Mouse (Mus musculus): Measurements from ENCODE around the gene Hectd4. TPM values are rescaled to one million over a fixed set of nuclear protein-coding genes. Genes with fewer than 3 reads are reported as not detected.

The Hectd4 gene
- polyA plus RNA-seq, 1 experiment from 2014 or later: 3.1 TPM

DNA sequence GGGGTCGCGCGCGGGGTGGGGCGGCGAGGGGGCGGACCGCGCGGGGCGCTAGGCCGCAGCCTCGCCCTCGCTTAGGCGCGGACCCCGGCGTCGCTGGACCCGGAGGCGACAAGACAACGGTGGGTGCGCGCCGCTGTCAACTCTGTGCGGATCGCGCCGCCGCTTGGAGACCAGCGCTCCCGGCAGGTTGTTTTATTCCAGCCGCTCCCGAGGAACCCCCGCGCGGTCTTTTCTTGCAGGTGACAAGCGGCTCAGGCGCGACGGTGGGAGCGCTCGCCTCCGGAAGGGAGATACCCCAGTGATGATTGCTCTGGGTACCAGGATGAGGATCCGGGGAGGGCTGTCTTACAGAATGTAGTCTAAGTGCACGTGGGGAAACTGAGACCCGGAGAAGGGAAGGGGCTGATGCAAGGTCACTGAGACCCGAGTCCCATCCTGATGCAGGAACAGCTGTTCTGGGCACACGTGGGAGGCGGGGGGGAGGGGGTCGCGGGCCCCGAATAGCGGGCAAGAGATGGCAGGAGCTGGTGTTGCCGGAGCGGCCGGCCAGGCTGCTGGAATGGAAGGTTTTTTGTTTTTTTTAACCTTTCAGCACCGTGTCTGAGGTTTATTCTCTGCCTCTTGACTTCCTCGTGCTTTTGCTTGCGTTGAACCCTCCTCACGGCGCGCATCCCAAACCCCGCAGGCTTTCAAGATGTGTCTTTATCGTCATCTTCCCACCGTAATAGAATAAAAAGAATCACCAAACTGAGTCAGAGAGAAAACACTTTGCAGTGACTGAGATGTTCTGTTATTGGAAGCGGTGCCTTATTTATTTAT lies 178.3 kb downstream of the Hectd4 start:
- under 1% methylated on average over 67 of the region's 67 CpGs for WGBS
- Histone ChIP-seq H3K27ac (ENCODE audit: low read length) (peak overlapping the region; percentile 68), H3K36me3 (ENCODE audit: control insufficient read depth, insufficient read depth, low read length) (no peaks in the 10 kb centered on the region), H3K9ac (ENCODE audit: low read depth, low read length) (peak overlapping the region; percentile 90), H3K4me2 (ENCODE audit: low read depth, low read length) (peak overlapping the region; percentile 85), H3K27me3 (replicated peaks; ENCODE audit: control insufficient read depth, insufficient read depth, low read length) (no peaks in the 10 kb centered on the region), H3K4me1 (ENCODE audit: control insufficient read depth, insufficient read depth, low read length) (peaks cover 20% of the 10 kb centered on the region), H3K9me3 (ENCODE audit: control insufficient read depth, low read length) (no peaks in the 10 kb centered on the region), H3K4me3 (ENCODE audit: low read length) (peak overlapping the region; percentile 92)
- peak; percentile 73 for ATAC-seq

DNA sequence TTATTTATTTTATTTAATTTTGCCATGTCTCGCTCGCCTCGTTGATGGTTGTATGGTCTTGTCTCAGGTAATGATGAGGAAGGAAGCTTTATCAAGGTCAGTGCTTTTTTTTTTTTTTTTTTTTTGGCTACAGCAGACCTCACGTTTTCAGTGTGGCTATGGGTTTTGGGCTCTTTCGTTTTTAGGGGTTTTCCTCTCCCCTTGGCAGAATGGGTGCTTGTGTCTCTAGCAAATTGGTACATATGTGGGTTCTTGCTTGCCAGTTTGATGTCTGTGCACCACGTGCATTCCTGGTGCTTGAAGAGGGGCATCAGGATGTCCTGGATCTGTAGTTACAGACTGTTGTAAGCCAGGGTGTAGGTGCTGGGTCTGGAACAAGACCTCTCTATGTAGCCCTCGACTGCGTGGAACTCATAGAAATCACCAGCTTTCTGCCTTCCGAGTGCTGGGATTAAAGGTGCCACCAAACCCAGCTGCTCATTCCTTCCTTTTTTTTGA lies 179.0 kb downstream of the Hectd4 start:
- no peaks in the 10 kb centered on the region for H3K36me3 ChIP-seq (ENCODE audit: control insufficient read depth, insufficient read depth, low read length)
- H3K9me3 ChIP-seq (ENCODE audit: control insufficient read depth, low read length): no peaks in the 10 kb centered on the region
- H3K27me3 ChIP-seq (replicated peaks; ENCODE audit: control insufficient read depth, insufficient read depth, low read length): no peaks in the 10 kb centered on the region
- peak overlapping the region; percentile 90 for H3K9ac ChIP-seq (ENCODE audit: low read depth, low read length)
- peaks cover 20% of the 10 kb centered on the region for H3K4me1 ChIP-seq (ENCODE audit: control insufficient read depth, insufficient read depth, low read length)
- H3K27ac ChIP-seq (ENCODE audit: low read length): no peak overlapping the region
- peak overlapping the region; percentile 85 for H3K4me2 ChIP-seq (ENCODE audit: low read depth, low read length)
- no peak for ATAC-seq
- 43% methylated on average over 9 of the region's 9 CpGs for WGBS
- H3K4me3 ChIP-seq (ENCODE audit: low read length): peak overlapping the region; percentile 92

DNA sequence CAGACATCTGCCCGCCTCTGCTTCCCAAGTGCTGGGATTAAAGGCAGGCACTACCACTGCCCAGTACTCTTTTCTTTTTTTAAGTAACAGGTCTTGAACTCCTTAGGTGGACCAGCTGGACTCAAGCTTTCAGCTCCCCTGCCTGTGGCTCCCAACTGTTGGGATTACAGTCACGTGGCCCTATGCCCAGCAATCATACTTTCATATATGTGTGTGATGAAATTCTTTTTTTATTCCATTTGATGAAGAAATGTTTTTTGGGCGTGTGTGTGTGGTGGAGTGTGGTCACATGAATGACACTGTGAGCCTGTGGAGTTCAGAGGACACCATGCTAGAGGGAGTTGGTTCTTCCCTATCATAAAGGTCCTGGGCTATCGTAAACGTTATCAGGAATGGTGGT lies 179.5 kb downstream of the Hectd4 start:
- peaks cover 20% of the 10 kb centered on the region for H3K4me1 ChIP-seq (ENCODE audit: control insufficient read depth, insufficient read depth, low read length)
- peak overlapping the region; percentile 45 for H3K27ac ChIP-seq (ENCODE audit: low read length)
- H3K27me3 ChIP-seq (replicated peaks; ENCODE audit: control insufficient read depth, insufficient read depth, low read length): no peaks in the 10 kb centered on the region
- no peaks in the 10 kb centered on the region for H3K36me3 ChIP-seq (ENCODE audit: control insufficient read depth, insufficient read depth, low read length)
- WGBS: 69% methylated on average over 5 of the region's 5 CpGs
- peak overlapping the region; percentile 90 for H3K9ac ChIP-seq (ENCODE audit: low read depth, low read length)
- H3K4me3 ChIP-seq (ENCODE audit: low read length): peak overlapping the region; percentile 92
- peak; percentile 34; the same call in 1 of the 2 replicates for ATAC-seq
- peak overlapping the region; percentile 85 for H3K4me2 ChIP-seq (ENCODE audit: low read depth, low read length)
- H3K9me3 ChIP-seq (ENCODE audit: control insufficient read depth, low read length): no peaks in the 10 kb centered on the region

DNA sequence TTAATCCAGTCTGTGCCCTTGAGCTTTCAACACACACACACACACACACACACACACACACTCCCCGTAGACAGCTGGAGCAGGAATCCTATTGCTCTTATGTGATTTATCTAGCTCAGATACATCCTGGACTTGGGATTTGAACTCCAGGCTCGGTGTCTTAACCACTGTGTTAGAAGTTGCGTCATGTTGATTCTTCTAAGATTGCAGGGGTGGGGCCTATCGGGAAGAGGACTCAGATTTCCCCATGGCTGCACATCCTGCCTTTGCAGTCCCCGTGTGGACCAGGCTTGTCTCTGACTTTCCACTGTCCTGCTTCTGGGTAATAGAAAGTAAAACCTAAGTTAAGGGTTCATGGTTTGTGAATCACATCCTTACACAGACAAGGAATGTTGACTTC lies 180.0 kb downstream of the Hectd4 start:
- no peak for ATAC-seq
- Histone ChIP-seq H3K9me3 (ENCODE audit: control insufficient read depth, low read length) (no peaks in the 10 kb centered on the region), H3K27me3 (replicated peaks; ENCODE audit: control insufficient read depth, insufficient read depth, low read length) (no peaks in the 10 kb centered on the region), H3K4me1 (ENCODE audit: control insufficient read depth, insufficient read depth, low read length) (peaks cover 20% of the 10 kb centered on the region), H3K27ac (ENCODE audit: low read length) (peak overlapping the region; percentile 23), H3K9ac (ENCODE audit: low read depth, low read length) (no peak overlapping the region), H3K36me3 (ENCODE audit: control insufficient read depth, insufficient read depth, low read length) (no peaks in the 10 kb centered on the region), H3K4me3 (ENCODE audit: low read length) (no peak overlapping the region), H3K4me2 (ENCODE audit: low read depth, low read length) (no peak overlapping the region)
- WGBS: 46% methylated on average over 5 of the region's 5 CpGs

DNA sequence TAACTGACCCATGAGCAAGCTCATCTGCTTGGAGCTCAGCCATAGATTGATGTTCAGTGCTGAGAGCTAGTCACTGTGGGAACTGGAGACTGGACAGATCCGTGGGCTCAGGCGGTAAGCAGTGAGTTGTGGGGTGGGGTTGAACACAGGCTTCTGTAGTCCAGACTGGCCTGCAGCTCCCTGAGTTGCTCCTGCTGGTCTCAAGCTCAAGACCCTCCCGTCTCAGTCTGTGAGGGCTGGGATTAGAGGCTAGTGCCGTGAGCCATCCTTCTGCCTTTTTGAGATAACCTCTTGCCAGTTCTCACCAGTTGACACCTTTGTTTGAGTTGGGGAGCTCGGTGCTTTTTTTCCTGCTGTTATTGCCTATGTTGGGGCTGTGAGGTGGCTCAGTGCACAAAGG lies 180.8 kb downstream of the Hectd4 start:
- no peak overlapping the region for H3K4me2 ChIP-seq (ENCODE audit: low read depth, low read length)
- WGBS: 74% methylated on average over 5 of the region's 5 CpGs
- no peak overlapping the region for H3K4me3 ChIP-seq (ENCODE audit: low read length)

DNA sequence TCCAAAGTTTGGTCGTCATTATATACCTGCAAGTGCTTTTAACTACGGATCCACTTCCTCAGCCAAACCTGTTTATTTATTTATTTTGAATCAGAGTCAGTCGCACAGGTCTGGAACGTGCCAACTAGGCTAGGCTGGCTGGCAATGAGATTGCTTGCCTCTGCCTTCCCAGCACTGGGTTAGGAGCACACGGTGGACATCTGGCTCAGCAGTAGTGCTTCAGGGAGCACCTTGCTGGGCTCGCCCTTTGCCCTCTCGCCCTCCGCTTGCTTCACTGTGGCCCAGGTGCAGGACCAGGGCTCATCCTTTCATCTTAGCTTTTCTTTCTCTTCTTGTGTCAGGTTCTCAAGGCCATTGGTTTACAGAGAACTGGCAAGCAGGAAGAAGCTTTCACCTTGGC lies 187.8 kb downstream of the Hectd4 start:
- H3K27ac ChIP-seq (ENCODE audit: low read length): no peak overlapping the region
- no peaks in the 10 kb centered on the region for H3K9me3 ChIP-seq (ENCODE audit: control insufficient read depth, low read length)
- H3K4me1 ChIP-seq (ENCODE audit: control insufficient read depth, insufficient read depth, low read length): peaks cover 3% of the 10 kb centered on the region; the same call in 1 of the 2 replicates
- no peak overlapping the region for H3K9ac ChIP-seq (ENCODE audit: low read depth, low read length)
- ATAC-seq: no peak
- WGBS: 84% methylated on average over 8 of the region's 8 CpGs
- peaks cover 2% of the 10 kb centered on the region; the same call in 1 of the 2 replicates for H3K36me3 ChIP-seq (ENCODE audit: control insufficient read depth, insufficient read depth, low read length)
- H3K4me3 ChIP-seq (ENCODE audit: low read length): no peak overlapping the region
- no peak overlapping the region for H3K4me2 ChIP-seq (ENCODE audit: low read depth, low read length)
- H3K27me3 ChIP-seq (replicated peaks; ENCODE audit: control insufficient read depth, insufficient read depth, low read length): no peaks in the 10 kb centered on the region

More for the DNA sequence above, 180.8 kb downstream of the Hectd4 start:
- no peak overlapping the region for H3K27ac ChIP-seq (ENCODE audit: low read length)
- no peaks in the 10 kb centered on the region for H3K9me3 ChIP-seq (ENCODE audit: control insufficient read depth, low read length)
- peaks cover 20% of the 10 kb centered on the region for H3K4me1 ChIP-seq (ENCODE audit: control insufficient read depth, insufficient read depth, low read length)
- no peaks in the 10 kb centered on the region for H3K27me3 ChIP-seq (replicated peaks; ENCODE audit: control insufficient read depth, insufficient read depth, low read length)
- peak overlapping the region; percentile 14; the same call in 1 of the 2 replicates for H3K9ac ChIP-seq (ENCODE audit: low read depth, low read length)
- no peaks in the 10 kb centered on the region for H3K36me3 ChIP-seq (ENCODE audit: control insufficient read depth, insufficient read depth, low read length)
- ATAC-seq: no peak

DNA sequence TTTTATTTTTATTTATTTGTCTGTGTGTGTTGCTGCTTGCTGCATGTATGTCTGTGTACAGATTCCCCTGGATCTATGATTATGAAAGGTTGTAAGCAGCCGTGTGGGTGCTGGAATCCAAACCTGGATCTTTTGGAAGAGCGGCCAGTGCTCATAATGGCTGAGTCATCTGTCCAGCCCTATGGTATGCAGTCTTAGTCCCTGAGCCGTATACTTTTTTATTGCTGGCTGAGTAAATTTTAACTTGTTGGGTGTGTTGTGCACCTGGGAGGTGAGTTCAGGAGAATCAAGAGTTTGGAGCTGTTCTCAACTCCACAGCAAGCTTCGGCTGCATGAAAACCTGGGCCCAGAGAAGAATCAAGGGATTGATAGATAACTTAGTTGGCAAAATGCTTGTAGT lies 191.0 kb downstream of the Hectd4 start:
- no peak overlapping the region for H3K4me3 ChIP-seq (ENCODE audit: low read length)
- no peak overlapping the region for H3K27ac ChIP-seq (ENCODE audit: low read length)
- peak; percentile 74; the same call in 1 of the 2 replicates for ATAC-seq

More for the DNA sequence above, 191.0 kb downstream of the Hectd4 start:
- WGBS: 64% methylated on average over 4 of the region's 4 CpGs
- Histone ChIP-seq H3K4me1 (ENCODE audit: control insufficient read depth, insufficient read depth, low read length) (peaks cover 3% of the 10 kb centered on the region; the same call in 1 of the 2 replicates), H3K27me3 (replicated peaks; ENCODE audit: control insufficient read depth, insufficient read depth, low read length) (no peaks in the 10 kb centered on the region), H3K9ac (ENCODE audit: low read depth, low read length) (no peak overlapping the region), H3K36me3 (ENCODE audit: control insufficient read depth, insufficient read depth, low read length) (peaks cover 12% of the 10 kb centered on the region), H3K4me2 (ENCODE audit: low read depth, low read length) (no peak overlapping the region), H3K9me3 (ENCODE audit: control insufficient read depth, low read length) (no peaks in the 10 kb centered on the region)

Other genes starting within 250 kb of the Hectd4 start
- gene Rph3a, start 210.1 kb upstream of the Hectd4 start, polyA plus RNA-seq (2015; fragmentation: Nextera tagmentation; extraction: Ambion mirVana): 0.13 and 0.16 TPM in 2 replicates
- 14.3 and 15.6 TPM in 2 replicates for gene Ptpn11, start 28.8 kb upstream of the Hectd4 start, polyA plus RNA-seq (2015; fragmentation: Nextera tagmentation; extraction: Ambion mirVana)
- 512 and 565 TPM in 2 replicates for gene Rpl6, start 15.7 kb upstream of the Hectd4 start, polyA plus RNA-seq (2015; fragmentation: Nextera tagmentation; extraction: Ambion mirVana)
- gene Trafd1, start 165.4 kb downstream of the Hectd4 start, polyA plus RNA-seq (2015; fragmentation: Nextera tagmentation; extraction: Ambion mirVana): 56.9 and 57.2 TPM in 2 replicates
- gene Naa25, start 177.7 kb downstream of the Hectd4 start, polyA plus RNA-seq (2015; fragmentation: Nextera tagmentation; extraction: Ambion mirVana): 45.9 and 48.3 TPM in 2 replicates
- 4.2 and 4.4 TPM in 2 replicates for gene Tmem116, start 231.7 kb downstream of the Hectd4 start, polyA plus RNA-seq (2015; fragmentation: Nextera tagmentation; extraction: Ambion mirVana)
- 183 and 202 TPM in 2 replicates for gene Erp29, start 232.3 kb downstream of the Hectd4 start, polyA plus RNA-seq (2015; fragmentation: Nextera tagmentation; extraction: Ambion mirVana)